Mouse (Mus musculus) ES-Bruce4 (cell line): Measurements from ENCODE around the gene Tbl1xr1.

ENCODE experiments used
- CTCF ChIP-seq: IDR thresholded peaks from one replicate; pipeline ENCODE4 v1.8.1; 2011; ENCODE audit warnings: low read depth, low read length
- EP300 ChIP-seq: IDR thresholded peaks from 2 replicates; pipeline ENCODE4 v1.6.1; 2011; ENCODE audit warnings: low read depth, low read length; ENCODE audit not compliant: insufficient read depth
- POLR2A ChIP-seq: IDR thresholded peaks from one replicate; pipeline ENCODE4 v1.8.1; 2011; ENCODE audit warnings: low read length; ENCODE audit not compliant: insufficient read depth

- TF ChIP-seq CTCF (no peak), POLR2A (no peak), EP300 (no peak)
These were observed 19.7 kb upstream of the Tbl1xr1 start for GRCm38 (mm10) chr3:22056664-22057328.
